Mouse (Mus musculus) C2C12 (cell line): ENCODE measurements around the gene Prkaa1. TPM values are rescaled to one million over a fixed set of nuclear protein-coding genes. Genes with fewer than 3 reads are reported as not detected.

Source experiments
- H3K27me3 ChIP-seq: one replicate; pipeline ENCODE4 v1.6.1; 2011; ENCODE audit not compliant: control insufficient read depth, insufficient read depth, insufficient read length
- H3K36me3 ChIP-seq: one replicate; pipeline ENCODE4 v1.6.1; 2011; ENCODE audit not compliant: control insufficient read depth, insufficient read depth
- H3K4me3 ChIP-seq: one replicate; pipeline ENCODE4 v1.5.1; 2011; ENCODE audit warnings: mild to moderate bottlenecking, control low read depth; ENCODE audit not compliant: poor library complexity, insufficient read depth, severe bottlenecking
- H3K79me2 ChIP-seq: one replicate; pipeline ENCODE4 v1.6.1; 2011; ENCODE audit not compliant: control insufficient read depth, insufficient read depth
- H3K79me3 ChIP-seq: one replicate; pipeline ENCODE4 v1.6.1; 2011; ENCODE audit warnings: low read depth, control low read depth
- H3ac ChIP-seq: one replicate; pipeline ENCODE3; 2011; ENCODE audit warnings: low read depth; ENCODE audit not compliant: control insufficient read depth, insufficient read length
- CEBPB ChIP-seq: IDR thresholded peaks from one replicate; pipeline ENCODE4 v1.6.1; 2011; ENCODE audit warnings: low read depth, mild to moderate bottlenecking, control low read depth, moderate library complexity
- CTCF ChIP-seq: IDR thresholded peaks from one replicate; pipeline ENCODE4 v1.5.1; 2011; ENCODE audit not compliant: control insufficient read depth, insufficient read depth, insufficient read length
- FOSL1 ChIP-seq: IDR thresholded peaks from one replicate; pipeline ENCODE4 v1.8.0; 2011; ENCODE audit warnings: mild to moderate bottlenecking, low read length; ENCODE audit not compliant: poor library complexity, insufficient read depth, severe bottlenecking
- MAX ChIP-seq: IDR thresholded peaks from one replicate; pipeline ENCODE4 v1.6.1; 2011; ENCODE audit warnings: mild to moderate bottlenecking, control low read depth
- MYOD1 ChIP-seq: IDR thresholded peaks from one replicate; pipeline ENCODE4 v1.6.1; 2011; ENCODE audit warnings: low read depth; ENCODE audit not compliant: control insufficient read depth, insufficient read length
- MYOG ChIP-seq: IDR thresholded peaks from one replicate; pipeline ENCODE4 v1.6.1; 2011; ENCODE audit not compliant: control insufficient read depth, insufficient read length; ENCODE audit errors: extremely low read depth
- USF1 ChIP-seq: IDR thresholded peaks from one replicate; pipeline ENCODE4 v1.6.1; 2011; ENCODE audit warnings: low read depth, mild to moderate bottlenecking, control low read depth, moderate library complexity
- polyA plus RNA-seq: library from polyadenylated mRNA; unstranded; fragments of >200 nt; fragmentation: generic; extraction: Trizol; gene quantifications from one replicate; pipeline ENCODE4 v1.2.1, GENCODE M21; 2012; ENCODE audit warnings: missing spikeins

Gene Prkaa1
- polyA plus RNA-seq, 1 experiment: 21.3 TPM

GRCm38 (mm10) chr15:5157386-5157785 is 13.7 kb downstream of the Prkaa1 start:
- TF ChIP-seq MYOG: no peak
- TF ChIP-seq MAX: no peak
- no peak for TF ChIP-seq MYOD1
- no peak for TF ChIP-seq USF1
- TF ChIP-seq CTCF: no peak
- no peak for TF ChIP-seq FOSL1
- TF ChIP-seq CEBPB: no peak
- Histone ChIP-seq H3K79me2 (peaks cover 83% of the 10 kb centered on the region), H3K79me3 (peaks cover 78% of the 10 kb centered on the region), H3K36me3 (peaks cover 31% of the 10 kb centered on the region), H3K27me3 (no peaks in the 10 kb centered on the region), H3K4me3 (no peak overlapping the region), H3ac (no peak overlapping the region)

GRCm38 (mm10) chr15:5158827-5159226 is 15.2 kb downstream of the Prkaa1 start:
- Histone ChIP-seq H3K4me3 (no peak overlapping the region), H3ac (no peak overlapping the region), H3K27me3 (no peaks in the 10 kb centered on the region), H3K79me3 (peaks cover 66% of the 10 kb centered on the region), H3K36me3 (peaks cover 37% of the 10 kb centered on the region), H3K79me2 (peaks cover 69% of the 10 kb centered on the region)
- TF ChIP-seq FOSL1 (no peak), MYOD1 (no peak), MYOG (no peak), CEBPB (no peak), USF1 (no peak), CTCF (no peak), MAX (no peak)

- TF ChIP-seq CEBPB (no peak), MYOG (no peak), MYOD1 (no peak), USF1 (no peak), CTCF (no peak), FOSL1 (no peak), MAX (no peak)
- Histone ChIP-seq H3K36me3 (peaks cover 77% of the 10 kb centered on the region), H3ac (no peak overlapping the region), H3K79me2 (peaks cover 4% of the 10 kb centered on the region), H3K27me3 (no peaks in the 10 kb centered on the region), H3K4me3 (no peak overlapping the region), H3K79me3 (peaks cover 2% of the 10 kb centered on the region)
These were observed 21.6 kb downstream of the Prkaa1 start for GRCm38 (mm10) chr15:5165121-5165773.

DNA sequence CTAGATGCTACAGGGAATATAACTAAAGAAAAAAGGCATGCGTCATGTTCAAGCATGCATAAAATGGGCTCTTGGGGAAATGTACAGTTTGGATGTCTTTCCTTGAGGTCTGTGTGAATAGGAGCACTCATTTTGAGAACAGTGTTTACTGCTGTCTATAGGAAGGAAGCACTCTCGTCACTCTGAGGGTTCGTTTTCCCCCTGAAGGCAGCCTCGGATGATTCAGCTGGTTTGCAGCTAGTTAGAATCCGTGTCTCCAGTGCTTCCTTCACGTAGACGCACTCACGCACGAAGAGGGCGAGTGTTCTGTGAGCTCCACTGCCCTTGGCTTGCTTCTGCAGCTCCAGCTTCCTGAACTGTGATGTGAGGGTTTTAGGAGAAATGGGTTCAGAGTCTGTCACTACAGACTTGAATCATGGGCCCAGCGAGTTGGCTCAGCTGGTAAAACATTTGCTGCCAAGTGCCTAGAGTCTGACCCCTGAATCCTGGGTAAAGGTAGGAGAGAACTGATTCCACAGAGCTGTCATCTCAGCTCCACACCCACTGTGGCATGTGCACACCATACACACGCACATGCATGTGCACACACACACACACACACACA is 29.7 kb downstream of the Prkaa1 start:
- Histone ChIP-seq H3K79me2 (no peaks in the 10 kb centered on the region), H3ac (no peak overlapping the region), H3K4me3 (no peak overlapping the region), H3K79me3 (no peaks in the 10 kb centered on the region), H3K27me3 (no peaks in the 10 kb centered on the region), H3K36me3 (peaks cover 87% of the 10 kb centered on the region)
- no peak for TF ChIP-seq USF1

DNA sequence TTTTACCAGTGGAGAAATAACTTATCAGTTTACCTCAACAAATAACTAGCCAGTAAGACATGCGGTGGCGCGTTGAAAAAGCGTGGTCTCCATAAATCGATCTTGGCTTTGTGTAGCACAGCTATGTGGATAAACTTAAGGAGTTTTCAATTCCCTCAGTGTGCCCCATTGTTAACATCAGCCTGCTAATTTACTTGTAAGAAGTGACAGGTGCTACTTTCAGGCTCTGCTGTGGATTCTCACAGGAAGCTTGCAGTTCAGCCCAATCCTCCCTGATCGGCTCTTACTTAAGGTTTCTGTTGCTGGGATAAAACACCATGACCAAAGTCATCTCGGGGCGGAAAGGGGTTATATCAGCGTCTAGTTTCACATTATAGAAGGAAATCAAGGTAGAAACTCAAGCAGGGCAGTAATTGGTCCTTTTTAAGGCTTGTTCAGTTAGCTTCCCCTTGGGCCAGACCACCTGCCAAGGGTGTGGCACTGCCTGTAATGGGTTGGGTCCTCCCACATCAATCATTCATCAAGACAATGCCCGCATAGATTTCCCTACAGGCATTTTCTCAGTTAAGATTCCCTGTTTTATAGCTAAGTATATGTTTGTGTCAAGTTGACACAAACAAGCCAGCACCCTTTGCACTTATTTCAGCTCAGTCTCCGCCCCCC is 41.1 kb downstream of the Prkaa1 start:
- Histone ChIP-seq H3K79me3 (peaks cover 5% of the 10 kb centered on the region), H3K4me3 (peak overlapping the region; percentile 88), H3K79me2 (peaks cover 32% of the 10 kb centered on the region), H3ac (peak overlapping the region; percentile 16), H3K36me3 (peaks cover 30% of the 10 kb centered on the region), H3K27me3 (no peaks in the 10 kb centered on the region)
- no peak for TF ChIP-seq USF1
- no peak for TF ChIP-seq MYOD1
- no peak for TF ChIP-seq CTCF
- no peak for TF ChIP-seq FOSL1
- no peak for TF ChIP-seq MAX
